Mouse (Mus musculus): ENCODE data around the gene Bnc1.

GRCm38 (mm10) chr7:81999372-81999771, 7.3 kb upstream of the Bnc1 start:
- no peak for TF ChIP-seq POLR2A (IDR thresholded peaks at IDR 0.05; ENCODE audit: borderline replicate concordance, insufficient read depth, low read length)
- no peak for TF ChIP-seq CTCF (IDR thresholded peaks at IDR 0.05; ENCODE audit: borderline replicate concordance, insufficient read depth, low read depth, low read length)
